Mouse (Mus musculus) embryonic facial prominence, embryonic 14.5 days (tissue): ENCODE results near the gene Mapk6. TPM values are rescaled to one million over a fixed set of nuclear protein-coding genes. Genes with fewer than 3 reads are reported as not detected.

Source experiments
- ATAC-seq: fragments of 200-750 bp; cut with Nextera tagmentation; 2 replicates; pipeline ENCODE4 v1.8.0; 2017; ENCODE audit warnings: low read depth, moderate number of reproducible peaks, moderate TSS enrichment
- DNase-seq: peaks from one replicate; pipeline ENCODE4 v3.0.0-alpha.2; 2015; ENCODE audit warnings: low spot score
- H3K27ac ChIP-seq: fragments of 300-500 bp; sonication (generic); replicated peaks from 2 replicates; pipeline ENCODE4 v1.5.1; 2014; ENCODE audit warnings: low read depth, mild to moderate bottlenecking, low read length, moderate library complexity
- H3K27me3 ChIP-seq: fragments of 300-500 bp; sonication (generic); replicated peaks from 2 replicates; pipeline ENCODE4 v1.6.1; 2014; ENCODE audit warnings: low read length; ENCODE audit not compliant: control insufficient read depth, insufficient read depth
- H3K36me3 ChIP-seq: fragments of 300-500 bp; sonication (generic); 2 replicates; pipeline ENCODE4 v1.6.1; 2014; ENCODE audit warnings: low read length, mixed read lengths; ENCODE audit not compliant: control insufficient read depth, insufficient read depth
- H3K4me1 ChIP-seq: fragments of 300-500 bp; sonication (generic); 2 replicates; pipeline ENCODE4 v1.6.1; 2014; ENCODE audit warnings: antibody characterized with exemption, low read length; ENCODE audit not compliant: control insufficient read depth, insufficient read depth
- H3K4me2 ChIP-seq: fragments of 300-500 bp; sonication (generic); 2 replicates; pipeline ENCODE4 v1.6.1; 2014; ENCODE audit warnings: low read depth, mild to moderate bottlenecking, low read length, moderate library complexity, mixed read lengths
- H3K4me3 ChIP-seq: fragments of 300-500 bp; sonication (generic); 2 replicates; pipeline ENCODE4 v1.5.1; 2014; ENCODE audit warnings: low read depth, mild to moderate bottlenecking, low read length
- H3K9ac ChIP-seq: fragments of 300-500 bp; sonication (generic); 2 replicates; pipeline ENCODE4 v1.6.1; 2014; ENCODE audit warnings: low read depth, mild to moderate bottlenecking, low read length, moderate library complexity, mixed read lengths
- H3K9me3 ChIP-seq: fragments of 300-500 bp; sonication (generic); 2 replicates; pipeline ENCODE4 v1.6.1; 2016; ENCODE audit warnings: low read length; ENCODE audit not compliant: control insufficient read depth
- WGBS: fragments of 180-500 bp; shearing (Covaris S2); extraction: QIAGEN DNeasy Blood & Tissue Kit; methylation state at CpG from one replicate; pipeline ENCODE4 v1.1.7; 2014; 5-methylcytosine and 5-hydroxymethylcytosine counted together
- polyA plus RNA-seq: library from polyadenylated mRNA; unstranded; fragments of >200 nt; fragmentation: Nextera tagmentation; extraction: Ambion mirVana; gene quantifications from 2 replicates; pipeline ENCODE4 v1.2.1, GENCODE M21; 2014

The Mapk6 gene
- polyA plus RNA-seq, 1 experiment from 2014 or later, result 60.4 TPM

DNA sequence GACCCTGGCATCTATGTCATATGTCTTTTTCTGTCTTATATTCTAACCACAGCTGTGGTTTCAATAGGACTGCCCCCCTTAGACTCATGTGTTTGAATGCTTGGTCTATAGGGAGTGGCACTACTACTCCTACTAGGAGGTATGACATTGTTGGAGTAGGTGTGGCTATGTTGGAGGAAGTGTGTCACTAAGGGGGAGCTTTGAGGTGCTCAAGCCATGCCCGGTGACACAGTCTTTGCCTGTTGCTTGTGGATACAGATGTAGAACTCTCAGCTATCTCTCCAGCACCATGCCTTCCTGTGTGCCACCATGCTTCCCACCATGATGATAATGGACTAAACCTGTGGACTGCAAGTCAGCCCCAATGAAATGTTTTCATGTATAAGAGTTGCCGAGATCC lies 19.2 kb upstream of the Mapk6 start:
- H3K4me2 ChIP-seq, result no peak overlapping the region
- H3K4me1 ChIP-seq, result peaks cover 5% of the 10 kb centered on the region
- H3K9ac ChIP-seq, result no peak overlapping the region
- 92% methylated on average over 2 of the region's 2 CpGs for WGBS
- no peaks in the 10 kb centered on the region for H3K36me3 ChIP-seq
- ATAC-seq (no peak), DNase-seq (no peak)
- no peak overlapping the region for H3K4me3 ChIP-seq
- no peak overlapping the region for H3K27ac ChIP-seq
- H3K9me3 ChIP-seq, result no peaks in the 10 kb centered on the region
- no peaks in the 10 kb centered on the region for H3K27me3 ChIP-seq

DNA sequence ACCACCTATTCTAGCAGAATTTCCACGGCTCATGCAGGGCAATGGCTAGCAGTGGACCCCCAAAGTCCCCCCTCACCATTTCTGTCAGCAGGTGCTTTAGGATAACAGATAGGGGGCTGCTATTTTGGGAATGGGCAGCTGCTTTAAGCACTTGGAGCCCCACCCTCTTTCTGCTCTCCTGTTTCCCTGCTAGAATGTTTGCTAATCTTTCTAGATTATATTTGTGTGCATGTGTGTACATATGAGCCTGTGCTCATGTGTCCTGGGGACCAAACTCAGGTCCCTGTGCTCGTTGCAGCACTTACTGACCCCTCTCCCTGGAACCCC lies 18.4 kb upstream of the Mapk6 start:
- no peak overlapping the region for H3K4me2 ChIP-seq
- H3K4me3 ChIP-seq, result no peak overlapping the region
- WGBS, result 60% methylated on average over 2 of the region's 2 CpGs
- no peak overlapping the region for H3K27ac ChIP-seq
- DNase-seq (no peak), ATAC-seq (no peak)
- H3K4me1 ChIP-seq, result peaks cover 5% of the 10 kb centered on the region
- H3K9ac ChIP-seq, result no peak overlapping the region
- H3K27me3 ChIP-seq, result no peaks in the 10 kb centered on the region
- H3K9me3 ChIP-seq, result no peaks in the 10 kb centered on the region
- H3K36me3 ChIP-seq, result no peaks in the 10 kb centered on the region

DNA sequence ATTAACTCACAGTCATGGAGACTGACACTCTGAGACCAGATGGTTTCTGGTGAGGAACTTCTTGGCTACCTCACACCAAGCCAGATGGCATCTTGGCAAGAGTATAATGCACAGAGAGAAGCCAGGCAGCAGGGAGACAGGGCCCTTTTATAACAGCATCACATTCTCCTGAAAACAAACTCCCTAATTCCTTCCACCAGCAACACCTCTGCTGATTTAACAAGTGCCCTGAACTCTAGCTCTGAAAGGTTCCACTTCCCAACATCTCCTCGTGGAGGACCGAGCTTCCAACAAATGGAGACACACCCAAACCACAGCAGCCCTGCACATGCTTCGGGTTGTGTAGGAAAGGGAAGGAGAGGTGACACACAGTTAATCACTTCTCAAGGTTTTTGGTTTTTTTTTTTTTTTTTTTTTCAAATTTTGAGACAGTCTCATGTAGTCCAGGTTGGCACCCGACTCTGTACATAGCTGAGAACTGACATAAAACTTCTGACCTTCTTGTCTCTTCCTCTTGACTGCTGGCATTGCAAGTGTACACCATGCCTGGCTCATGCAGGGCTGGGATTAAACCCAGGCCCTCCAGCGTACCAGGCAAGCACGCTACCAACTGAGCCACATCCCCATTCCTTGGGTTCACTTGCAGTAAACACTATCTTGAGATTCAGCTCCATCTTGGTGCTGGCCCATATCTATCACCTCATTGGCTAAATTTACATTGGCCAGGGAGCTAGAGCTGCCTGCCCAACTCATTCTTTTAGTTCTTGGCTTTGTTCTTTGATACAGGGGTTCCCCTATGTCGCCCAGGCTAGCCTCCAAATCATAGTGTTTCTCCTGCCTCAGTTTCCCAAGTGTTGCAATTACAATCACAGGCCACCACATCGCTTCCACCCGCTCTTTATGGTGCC lies 17.8 kb upstream of the Mapk6 start:
- Histone ChIP-seq H3K4me2 (no peak overlapping the region), H3K36me3 (no peaks in the 10 kb centered on the region), H3K27ac (no peak overlapping the region), H3K9ac (no peak overlapping the region), H3K4me1 (peaks cover 5% of the 10 kb centered on the region), H3K9me3 (no peaks in the 10 kb centered on the region), H3K27me3 (no peaks in the 10 kb centered on the region), H3K4me3 (no peak overlapping the region)
- no peak for DNase-seq
- ATAC-seq, result no peak
- 74% methylated on average over 9 of the region's 9 CpGs for WGBS

DNA sequence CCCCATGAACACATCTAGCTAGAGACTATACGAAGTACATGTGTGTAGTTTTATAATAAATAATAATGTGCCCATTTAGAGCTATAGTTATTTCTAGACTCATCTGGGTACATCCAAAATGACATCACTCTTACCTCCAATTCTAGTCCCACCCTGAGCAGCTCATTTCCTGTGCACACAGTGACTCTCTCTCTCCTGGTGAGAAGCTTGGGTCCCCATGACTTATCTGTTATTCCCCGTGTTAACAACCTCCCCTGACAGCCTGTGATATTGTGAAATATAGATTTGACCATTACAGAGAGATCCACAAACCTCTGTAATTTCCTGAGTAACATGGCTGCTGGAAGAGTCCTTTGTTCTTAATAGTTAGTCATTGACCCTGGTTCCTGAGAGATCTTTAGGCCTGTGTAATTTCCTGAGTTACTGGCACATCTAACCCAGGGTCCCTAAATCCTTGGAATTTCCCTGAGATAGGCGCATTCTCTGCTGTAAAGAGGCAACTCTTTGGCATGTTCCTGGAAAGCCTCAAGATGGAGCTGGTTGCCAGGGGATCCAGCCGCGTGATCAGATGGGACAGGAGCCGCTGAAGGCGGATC lies 16.1 kb upstream of the Mapk6 start:
- H3K9me3 ChIP-seq, result no peaks in the 10 kb centered on the region
- no peak overlapping the region for H3K9ac ChIP-seq
- H3K4me3 ChIP-seq, result no peak overlapping the region
- ATAC-seq (no peak), DNase-seq (no peak)
- no peak overlapping the region for H3K27ac ChIP-seq
- no peaks in the 10 kb centered on the region for H3K27me3 ChIP-seq
- no peak overlapping the region for H3K4me2 ChIP-seq
- no peaks in the 10 kb centered on the region; the same call in 1 of the 2 replicates for H3K4me1 ChIP-seq
- no peaks in the 10 kb centered on the region for H3K36me3 ChIP-seq
- 81% methylated on average over 7 of the region's 7 CpGs for WGBS

DNA sequence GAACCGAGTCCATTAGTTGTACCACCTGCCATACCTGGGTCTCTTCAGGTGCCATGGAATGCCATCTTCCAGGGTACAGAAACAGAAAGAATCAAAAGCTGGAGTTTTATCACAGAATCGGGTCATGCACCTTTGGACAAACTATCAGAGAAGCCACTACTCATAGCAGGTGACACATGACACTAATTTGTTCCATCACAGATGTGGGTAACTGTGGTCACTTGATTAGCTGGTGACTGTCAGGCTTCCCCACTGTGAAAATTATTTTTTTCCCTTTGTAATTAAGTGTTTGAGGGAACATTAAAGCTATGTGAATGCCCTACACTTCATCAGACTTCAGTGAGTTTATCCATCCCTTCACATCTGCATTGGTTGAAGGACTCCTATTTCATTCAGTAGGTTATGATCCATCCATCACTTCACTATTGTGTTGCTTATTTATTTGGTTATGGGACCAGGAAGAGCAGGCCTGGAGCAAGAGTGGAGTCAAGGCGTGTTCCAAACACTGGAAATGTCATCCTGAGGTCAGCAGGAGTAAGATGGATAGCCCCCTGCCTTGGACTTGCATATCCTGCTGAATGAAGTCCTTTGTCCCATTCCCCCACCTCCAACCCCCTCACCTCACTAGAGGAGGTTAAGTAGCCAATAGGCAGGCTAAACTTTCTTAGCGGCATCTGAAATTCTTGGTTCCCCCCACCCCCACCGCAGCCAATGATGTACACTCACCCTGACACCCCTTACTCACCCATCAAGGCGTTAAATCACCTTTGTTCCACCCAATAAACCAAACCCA lies 14.7 kb upstream of the Mapk6 start:
- H3K4me3 ChIP-seq, result no peak overlapping the region
- no peak for DNase-seq
- no peak for ATAC-seq
- no peaks in the 10 kb centered on the region for H3K36me3 ChIP-seq
- H3K4me1 ChIP-seq, result no peaks in the 10 kb centered on the region
- WGBS, result 64% methylated on average over 6 of the region's 6 CpGs
- no peak overlapping the region for H3K4me2 ChIP-seq
- H3K27me3 ChIP-seq, result no peaks in the 10 kb centered on the region
- no peaks in the 10 kb centered on the region for H3K9me3 ChIP-seq
- H3K27ac ChIP-seq, result no peak overlapping the region
- no peak overlapping the region for H3K9ac ChIP-seq

DNA sequence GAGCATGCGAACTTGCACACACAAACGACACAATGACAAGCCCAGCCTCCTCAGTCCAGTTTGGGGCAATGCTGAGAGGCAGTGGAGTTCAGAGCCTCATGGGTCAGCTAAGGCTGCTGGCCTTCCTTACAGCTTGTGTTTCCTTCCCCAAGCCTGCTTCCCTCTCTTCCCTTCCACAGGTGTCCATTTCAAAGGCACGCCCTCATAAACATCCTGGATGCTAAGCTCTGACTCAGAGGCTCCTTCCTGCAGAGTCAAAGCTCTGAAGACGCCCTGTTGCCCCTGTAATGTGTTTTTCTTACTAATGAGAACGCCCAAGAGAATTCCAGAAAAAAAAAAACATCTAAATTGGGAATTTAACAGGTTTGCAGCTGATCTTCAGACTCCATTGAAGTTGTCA lies 13.9 kb upstream of the Mapk6 start:
- Histone ChIP-seq H3K27me3 (no peaks in the 10 kb centered on the region), H3K4me1 (no peaks in the 10 kb centered on the region), H3K4me2 (no peak overlapping the region), H3K9me3 (no peaks in the 10 kb centered on the region), H3K4me3 (no peak overlapping the region), H3K36me3 (no peaks in the 10 kb centered on the region), H3K9ac (no peak overlapping the region), H3K27ac (no peak overlapping the region)
- WGBS, result 63% methylated on average over 5 of the region's 5 CpGs
- DNase-seq (no peak), ATAC-seq (no peak)

DNA sequence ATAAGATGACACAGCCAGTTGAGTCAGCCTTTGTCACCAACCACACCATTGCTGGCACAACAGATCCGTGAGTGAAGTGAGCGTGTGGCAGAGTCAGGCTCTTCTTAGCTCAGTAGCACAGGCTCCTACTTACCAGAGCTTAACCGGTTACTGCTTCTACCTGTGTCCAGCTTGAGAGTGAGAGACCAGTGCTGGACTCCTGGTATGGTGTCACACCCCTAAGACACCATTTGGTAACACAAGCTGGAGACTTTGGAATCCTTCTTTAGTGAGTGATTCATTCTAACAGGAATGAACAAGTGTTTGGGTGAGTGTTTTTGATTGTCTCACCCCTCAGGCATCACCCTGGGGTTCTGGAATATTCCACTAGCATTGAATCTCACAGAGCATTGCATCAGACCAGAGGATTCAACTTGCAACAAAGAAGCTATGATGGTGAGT lies 12.5 kb upstream of the Mapk6 start:
- Histone ChIP-seq H3K27me3 (no peaks in the 10 kb centered on the region), H3K27ac (no peak overlapping the region), H3K9me3 (no peaks in the 10 kb centered on the region), H3K4me3 (no peak overlapping the region), H3K4me1 (no peaks in the 10 kb centered on the region), H3K4me2 (no peak overlapping the region), H3K9ac (no peak overlapping the region), H3K36me3 (no peaks in the 10 kb centered on the region)
- ATAC-seq, result no peak
- 92% methylated on average over 3 of the region's 3 CpGs for WGBS
- no peak for DNase-seq

DNA sequence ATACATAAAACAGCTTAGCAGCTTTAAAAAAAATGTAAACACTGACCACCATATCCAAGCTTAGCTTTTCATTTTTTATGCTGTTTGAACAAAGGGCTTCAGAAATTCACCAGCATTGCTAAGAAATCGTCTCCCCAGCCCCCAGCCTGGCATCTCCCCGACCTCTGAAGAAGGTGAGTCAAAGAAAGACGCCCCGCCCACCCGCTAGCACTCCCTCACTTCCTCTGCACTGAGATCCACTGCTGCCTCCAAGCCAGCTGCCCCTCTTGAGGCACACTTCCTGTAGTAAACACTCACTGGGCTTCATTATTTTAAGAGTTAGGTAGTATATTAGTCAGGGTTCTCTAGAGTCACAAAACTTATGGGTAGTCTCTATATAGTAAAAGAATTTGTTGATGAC lies 4.4 kb upstream of the Mapk6 start:
- Histone ChIP-seq H3K9me3 (no peaks in the 10 kb centered on the region), H3K4me3 (no peak overlapping the region), H3K4me1 (peaks cover 7% of the 10 kb centered on the region), H3K27me3 (no peaks in the 10 kb centered on the region), H3K36me3 (no peaks in the 10 kb centered on the region), H3K4me2 (no peak overlapping the region), H3K9ac (no peak overlapping the region), H3K27ac (no peak overlapping the region)
- DNase-seq (no peak), ATAC-seq (no peak)
- WGBS, result 34% methylated on average over 5 of the region's 5 CpGs
